11 mouse cellular contexts compared by ENCODE assay signal in genomic region chr1:63190851-63191250, GRCm38 (mm10). TPM values are rescaled to one million over a fixed set of nuclear protein-coding genes. Genes with fewer than 3 reads are reported as not detected.
DNase-seq lines count a peak whose midpoint lies in the region; ATAC-seq and TF ChIP-seq lines count a peak whose summit lies in the region.
"Had no signal": no experiment of that assay in that cellular context is flagged by ENCODE, and none has a peak within 500 bp of the region (broad histone marks: within the 10 kb centered on the region; RNA-seq: fewer than 3 reads in every experiment).

No protein-coding gene starts in this region.

- H3K27me3 ChIP-seq in heart, embryonic 16.5 days (ENCODE audit: control insufficient read depth, insufficient read depth, low read length), result no peaks in the 10 kb centered on the region
- no peaks in the 10 kb centered on the region for H3K27me3 ChIP-seq in embryonic facial prominence, embryonic 15.5 days

- H3K27ac ChIP-seq in heart, embryonic 16.5 days (ENCODE audit: low read length), result no peak overlapping the region
- peak overlapping the region; percentile 60; the same call in 1 of the 2 replicates for H3K27ac ChIP-seq in embryonic facial prominence, embryonic 15.5 days (replicated peaks)

- TF ChIP-seq POLR2A in lung, adult 2 months (IDR thresholded peaks at IDR 0.05; ENCODE audit: borderline replicate concordance, extremely low read depth, low read depth, low read length), result no peak

- no peak for ATAC-seq in heart, embryonic 16.5 days (replicated peaks; ENCODE audit: extremely low read depth, insufficient read depth, low FRiP score)
- ATAC-seq in embryonic facial prominence, embryonic 15.5 days (ENCODE audit: insufficient number of reproducible peaks, low FRiP score, low TSS enrichment, low read depth), result peak; percentile 51; the same call in 1 of the 2 replicates
- ATAC-seq: activated CD4-positive, CD25-positive, alpha-beta regulatory T cell, adult 4 months had no signal

- no peaks in the 10 kb centered on the region for H3K36me3 ChIP-seq in heart, embryonic 16.5 days (ENCODE audit: control insufficient read depth, insufficient read depth)
- no peaks in the 10 kb centered on the region for H3K36me3 ChIP-seq in embryonic facial prominence, embryonic 15.5 days

- H3K4me1 ChIP-seq in heart, embryonic 16.5 days (ENCODE audit: control insufficient read depth, insufficient read depth, low read length), result peaks cover 16% of the 10 kb centered on the region
- H3K4me1 ChIP-seq in lung, adult 2 months (ENCODE audit: control insufficient read depth, insufficient read depth, low read length), result peaks cover 3% of the 10 kb centered on the region; the same call in 1 of the 2 replicates
- H3K4me1 ChIP-seq in embryonic facial prominence, embryonic 15.5 days, result no peaks in the 10 kb centered on the region

- no peak overlapping the region for H3K4me3 ChIP-seq in heart, embryonic 16.5 days (ENCODE audit: low read length)
- H3K4me3 ChIP-seq in lung, adult 2 months (replicated peaks; ENCODE audit: extremely low read depth, low read depth, low read length), result no peak overlapping the region
- no peak overlapping the region for H3K4me3 ChIP-seq in embryonic facial prominence, embryonic 15.5 days (replicated peaks)

- no peak for TF ChIP-seq CTCF in lung, adult 2 months (IDR thresholded peaks at IDR 0.05; ENCODE audit: insufficient read depth, low read length)

- intact Hi-C loops in heart, postnatal 36 days (cut with DNase I), result no loop called here

- H3K4me2 ChIP-seq in heart, embryonic 16.5 days (ENCODE audit: low read depth, low read length), result peak overlapping the region; percentile 34
- no peak overlapping the region; the same call in 1 of the 2 replicates for H3K4me2 ChIP-seq in embryonic facial prominence, embryonic 15.5 days (replicated peaks)

- 26% methylated on average over 8 of the region's 8 CpGs for WGBS in heart, embryonic 16.5 days
- 50% methylated on average over 8 of the region's 8 CpGs for WGBS in lung, adult 2 months
- 48% methylated on average over 8 of the region's 8 CpGs for WGBS in embryonic facial prominence, embryonic 15.5 days

- no peaks in the 10 kb centered on the region for H3K9me3 ChIP-seq in heart, embryonic 16.5 days (replicated peaks; ENCODE audit: control insufficient read depth, low read length)
- H3K9me3 ChIP-seq in embryonic facial prominence, embryonic 15.5 days (replicated peaks), result no peaks in the 10 kb centered on the region

- no peak overlapping the region for H3K9ac ChIP-seq in heart, embryonic 16.5 days (ENCODE audit: low read length)
- H3K9ac ChIP-seq in embryonic facial prominence, embryonic 15.5 days, result no peak overlapping the region

- DNase-seq in heart, postnatal 36 days, result no peak
- peak; percentile 36 for DNase-seq in lung, postnatal 10 days
- no peak for DNase-seq in lung, adult 2 months
- peak; percentile 53 to 63 for DNase-seq in kidney, postnatal 4 days
- DNase-seq in embryo, embryonic 11 days, result no peak
- DNase-seq: layer of hippocampus, adult 9-11 months; spleen, adult 18-20 months; thymus, adult 18-20 months had no signal

RNA-seq across cellular contexts. Expression of gene Ndufs1, which starts 14.2 kb away (rescaled TPM):
- 450 and 470 TPM in 2 replicates for polyA plus RNA-seq in heart, embryonic 16.5 days (2015; fragmentation: Nextera tagmentation; extraction: Ambion mirVana)
- 100 to 1,000 TPM; 846 to 857 TPM for total RNA-seq in heart, postnatal 36 days (2021)
- 17.8 and 29.6 TPM in 2 replicates for polyA plus RNA-seq in lung, adult 2 months (2012; rRNA removed)
- polyA plus RNA-seq in embryonic facial prominence, embryonic 15.5 days (2015; fragmentation: Nextera tagmentation; extraction: Ambion mirVana), result 112 and 116 TPM in 2 replicates

RNA-seq across cellular contexts. Expression of gene Eef1b2, which starts 14.2 kb away (rescaled TPM):
- 296 and 333 TPM in 2 replicates for polyA plus RNA-seq in heart, embryonic 16.5 days (2015; fragmentation: Nextera tagmentation; extraction: Ambion mirVana)
- total RNA-seq in heart, postnatal 36 days (2021), result 100 to 1,000 TPM; 413 to 418 TPM
- 192 and 217 TPM in 2 replicates for polyA plus RNA-seq in lung, adult 2 months (2012; rRNA removed)
- 565 and 634 TPM in 2 replicates for polyA plus RNA-seq in embryonic facial prominence, embryonic 15.5 days (2015; fragmentation: Nextera tagmentation; extraction: Ambion mirVana)

RNA-seq across cellular contexts. Expression of gene Gpr1, which starts 23.5 kb away (rescaled TPM):
- 0.12 and 0.30 TPM in 2 replicates for polyA plus RNA-seq in heart, embryonic 16.5 days (2015; fragmentation: Nextera tagmentation; extraction: Ambion mirVana)
- total RNA-seq in heart, postnatal 36 days (2021), result under 1 TPM; 0.44 to 0.49 TPM
- polyA plus RNA-seq in lung, adult 2 months (2012; rRNA removed), result 0.06 TPM in 2 replicates
- 0.11 and 0.33 TPM in 2 replicates for polyA plus RNA-seq in embryonic facial prominence, embryonic 15.5 days (2015; fragmentation: Nextera tagmentation; extraction: Ambion mirVana)

Comparison
In these comparisons a context has a peak if more than half of its experiments do, and no peak if none do; other contexts are left out.
1. DNase-seq: peak in lung, postnatal 10 days (single experiment) and kidney, postnatal 4 days (2 of 2); none in heart, postnatal 36 days (0 of 2), lung, adult 2 months (single experiment) and embryo, embryonic 11 days (single experiment).